Mouse (Mus musculus) spleen, postnatal 36 days (tissue): Measurements from ENCODE around the gene Lactb.
A peak's percentile ranks its signal among the peaks of the same experiment; 100 is the strongest.
"Not testable (repeated sequence)": the region's sequence is repeated elsewhere in the genome, so short reads cannot be mapped to it uniquely, and the experiment has no call there.

Experiments
- DNase-seq, 2 experiments: peaks; one replicate each; pipeline ENCODE4 v3.0.0; 2022; ENCODE audit warnings: low spot score in 2 of 2, mixed read lengths in 1 of 2

Gene Lactb

GRCm38 (mm10) chr9:66920488-66921279 is 54.6 kb downstream of the Lactb start:
- no peak for DNase-seq

- DNase-seq: no peak
These were observed 55.3 kb downstream of the Lactb start for GRCm38 (mm10) chr9:66919981-66920380.

DNA sequence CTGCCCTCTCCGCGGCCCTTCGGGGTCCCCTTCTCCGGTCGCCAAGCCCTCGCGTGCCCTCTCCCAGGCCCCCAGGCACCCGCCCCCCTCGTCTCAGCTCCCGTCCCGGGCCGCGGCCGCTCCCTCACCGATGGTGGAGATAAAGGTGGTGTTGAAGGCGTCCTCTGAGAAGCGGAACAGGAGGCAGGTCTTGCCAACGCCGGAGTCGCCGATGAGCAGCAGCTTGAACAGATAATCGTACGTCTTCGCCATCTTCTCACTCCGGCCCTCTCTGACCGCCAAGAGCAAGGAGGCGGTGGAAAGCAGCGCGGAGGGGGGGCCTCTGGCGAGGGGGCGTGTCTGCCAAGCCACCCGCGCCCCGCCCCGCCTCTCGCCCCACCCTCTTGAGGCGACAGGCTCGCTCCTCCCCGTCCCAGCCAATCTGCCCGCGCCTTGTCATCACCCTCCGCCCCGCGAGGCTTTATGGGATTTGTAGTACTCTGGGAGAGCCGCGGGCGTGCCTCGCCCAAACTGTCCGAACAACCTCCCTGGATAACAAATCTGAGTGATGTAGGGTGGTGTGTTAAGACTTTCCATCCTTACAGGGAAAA is 55.8 kb downstream of the Lactb start, which contains the start of gene Rab8b:
Gene Rab8b (minus strand): TSS at position 306 of the 590 bp plus-strand sequence.
- DNase-seq: peak; percentile 96 to 97

- peak; percentile 29 to 39 for DNase-seq
These were observed 56.5 kb downstream of the Lactb start for GRCm38 (mm10) chr9:66918672-66919330.

DNA sequence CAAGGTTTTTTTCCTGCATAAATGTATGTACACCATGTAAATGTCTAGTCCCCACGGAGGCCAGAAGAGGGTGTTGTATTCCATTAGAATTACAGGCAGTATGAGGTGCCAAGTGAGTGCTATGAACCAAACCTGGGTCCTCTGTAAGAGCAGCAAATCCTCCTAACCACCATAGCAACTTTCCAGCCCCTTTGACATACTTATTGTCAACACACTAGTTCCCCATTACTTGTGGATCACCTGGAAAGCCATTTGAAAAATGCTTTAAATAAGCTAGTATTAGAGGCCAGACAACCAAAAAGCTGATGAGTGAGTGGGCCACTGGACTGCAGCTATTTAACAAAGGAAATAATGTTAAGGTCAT is 57.4 kb downstream of the Lactb start:
- DNase-seq: no peak

GRCm38 (mm10) chr9:66917216-66917891 is 57.9 kb downstream of the Lactb start:
- DNase-seq: no peak

- DNase-seq: peak; percentile 34 to 59
These were observed 59.2 kb downstream of the Lactb start for GRCm38 (mm10) chr9:66915869-66916785.

DNA sequence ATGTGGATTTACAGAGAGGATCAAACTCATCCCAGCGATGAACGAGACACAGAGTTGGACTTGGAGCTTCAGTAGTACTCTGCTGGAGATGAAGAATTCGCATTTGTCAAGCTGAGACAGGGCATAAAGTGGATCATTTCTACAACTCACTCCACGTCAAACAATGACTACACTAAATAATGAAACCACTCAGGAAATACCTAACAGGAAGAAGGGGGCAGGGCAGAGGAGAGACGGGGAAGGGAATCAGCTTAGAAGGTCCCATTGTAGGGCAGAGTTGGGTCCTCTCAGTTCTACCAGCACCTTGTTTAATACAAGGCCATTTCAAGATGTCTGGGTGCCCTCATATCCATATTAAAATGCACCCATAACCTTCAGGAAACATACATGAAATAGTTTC is 59.9 kb downstream of the Lactb start:
- peak; percentile 22 to 44 for DNase-seq

- no peak for DNase-seq
These were observed 60.7 kb downstream of the Lactb start for GRCm38 (mm10) chr9:66914540-66914939.

- DNase-seq: not testable (repeated sequence)
These were observed 61.9 kb downstream of the Lactb start for GRCm38 (mm10) chr9:66913254-66913934.

GRCm38 (mm10) chr9:66912304-66912703 is 63.0 kb downstream of the Lactb start:
- DNase-seq: no peak

DNA sequence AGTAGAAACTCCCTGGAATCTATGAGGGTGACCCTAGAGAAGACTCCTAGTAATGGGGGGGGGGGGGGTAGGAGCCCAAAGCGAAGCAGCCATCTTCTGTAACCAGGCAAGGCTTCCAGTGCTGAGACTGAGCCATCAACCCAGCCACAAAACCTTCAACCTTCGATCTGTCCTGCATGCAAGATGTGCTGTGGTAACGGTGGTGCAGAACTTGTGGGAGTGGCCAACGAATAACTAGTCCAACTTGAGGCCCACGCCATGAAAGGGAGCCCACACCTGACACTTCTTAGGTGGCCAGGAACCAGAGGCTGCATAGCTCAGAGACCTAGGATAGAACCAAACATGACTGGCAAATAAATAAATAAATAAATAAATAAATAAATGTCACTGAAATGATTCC is 64.6 kb downstream of the Lactb start:
- no peak for DNase-seq

DNA sequence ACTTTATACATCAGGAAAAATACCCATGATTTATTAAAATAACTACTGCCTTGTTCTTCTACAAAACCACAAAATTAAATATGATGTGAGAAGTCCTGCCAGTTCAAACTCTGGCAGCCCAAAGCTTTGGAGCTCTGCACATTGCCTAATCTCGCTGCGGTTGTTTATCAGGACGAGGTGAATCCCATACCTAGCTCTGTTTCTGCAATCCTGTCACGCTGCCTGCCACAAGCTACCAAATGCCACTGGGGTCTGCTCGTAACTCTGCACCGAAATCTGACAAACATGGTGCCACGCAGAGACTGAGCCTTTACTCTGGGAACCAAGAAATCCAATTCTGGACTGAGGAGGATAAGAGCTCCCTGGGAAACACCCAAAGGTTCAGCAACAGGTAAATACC is 65.4 kb downstream of the Lactb start:
- DNase-seq: no peak

DNA sequence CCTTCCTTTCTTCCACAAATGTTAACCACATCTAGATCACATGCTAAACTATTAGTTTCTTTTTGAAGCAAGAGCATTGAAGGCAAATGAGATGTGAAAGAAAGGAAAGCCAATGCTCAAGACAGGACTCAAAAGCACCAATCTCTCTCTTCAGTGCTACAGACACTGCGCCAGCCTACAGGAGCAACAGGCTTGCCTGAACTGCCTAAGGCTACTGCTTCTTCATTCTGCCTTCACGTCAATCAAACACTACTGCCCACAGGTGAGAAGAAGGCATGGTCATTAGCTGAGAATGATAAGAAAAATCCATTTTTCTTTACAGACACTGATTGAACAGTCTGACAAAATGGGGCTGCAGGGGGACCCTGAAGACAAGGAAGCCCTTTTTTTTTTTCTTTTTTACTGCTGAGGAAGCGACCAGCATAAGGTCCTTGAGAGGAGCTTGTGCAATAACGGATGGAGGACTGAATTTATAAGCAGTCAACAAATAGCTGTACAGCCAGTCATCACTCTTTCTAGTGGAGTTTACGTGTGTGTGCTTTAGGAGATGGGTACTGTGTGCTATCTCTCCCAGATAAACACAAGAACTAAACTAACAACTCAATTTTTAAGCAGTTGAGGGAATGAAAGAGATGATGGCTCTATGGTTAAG is 67.4 kb downstream of the Lactb start:
- DNase-seq: no peak

DNA sequence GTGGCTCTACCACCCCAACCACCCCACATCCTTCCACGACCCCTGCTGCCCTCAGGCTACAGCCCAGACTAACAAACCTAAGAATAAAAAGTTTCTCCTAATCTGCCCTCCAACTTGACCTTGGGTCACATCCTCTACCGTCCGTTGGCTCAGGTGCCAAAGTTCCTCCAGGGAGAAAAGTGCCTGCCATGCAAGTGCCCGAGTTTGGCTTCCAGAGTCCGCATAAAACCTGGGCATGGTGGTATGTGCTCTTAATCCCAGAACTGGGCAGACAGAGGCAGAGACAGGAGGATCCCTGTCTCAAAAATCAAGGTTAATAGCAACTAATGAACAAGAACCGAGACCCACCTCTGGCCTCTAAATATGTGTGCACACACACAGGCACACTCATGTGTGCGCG is 68.2 kb downstream of the Lactb start:
- no peak for DNase-seq

- no peak for DNase-seq
These were observed 69.3 kb downstream of the Lactb start for GRCm38 (mm10) chr9:66905990-66906389.
